Mouse (Mus musculus): ENCODE data around the gene Pklr.

GRCm38 (mm10) chr3:89133063-89133450, 2.9 kb upstream of the Pklr start:
- no peak for TF ChIP-seq CTCF (IDR thresholded peaks at IDR 0.05; ENCODE audit: low read depth, low read length)
- no peak for TF ChIP-seq POLR2A (IDR thresholded peaks at IDR 0.05; ENCODE audit: extremely low read depth, insufficient read depth, low read length)
